Mouse (Mus musculus): Measurements from ENCODE around the gene Hck. TPM values are rescaled to one million over a fixed set of nuclear protein-coding genes. Genes with fewer than 3 reads are reported as not detected.

Gene Hck
- polyA plus RNA-seq, 1 experiment from 2014 or later = 7.9 TPM

DNA sequence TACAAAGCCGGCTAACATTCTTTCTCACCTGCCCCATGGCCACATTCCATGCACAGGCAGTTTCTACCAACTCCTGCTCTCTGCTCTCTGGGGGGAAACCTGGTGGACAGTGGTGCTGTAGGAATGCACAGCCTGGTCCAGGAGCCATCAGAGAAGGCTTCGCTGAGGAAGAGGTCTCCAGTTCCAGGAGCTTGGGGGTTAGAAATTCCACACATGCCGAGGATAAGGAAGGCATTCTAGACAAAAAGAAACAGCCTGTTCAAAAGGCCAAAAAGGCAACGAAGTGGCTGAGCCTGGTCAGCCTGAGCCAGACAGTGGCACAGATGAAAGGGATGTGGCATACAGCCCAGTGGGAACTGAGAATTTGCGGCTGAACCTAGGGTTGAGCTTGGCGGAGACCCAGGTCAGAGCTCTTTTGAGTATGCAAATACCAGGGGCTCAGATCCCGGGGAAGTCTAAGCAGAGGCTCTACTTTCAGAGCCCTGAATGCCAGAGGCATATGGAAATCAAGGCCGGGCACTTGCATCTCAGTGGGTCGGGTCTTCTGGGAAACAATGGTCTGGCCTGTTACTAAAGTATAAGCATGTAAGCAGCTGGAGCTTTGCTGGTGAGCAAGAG, 31.8 kb downstream of the Hck start:
- no peak overlapping the region for H3K9ac ChIP-seq
- no peak; the same call in 1 of the 2 replicates for ATAC-seq (ENCODE audit: low FRiP score, low read depth)
- H3K4me2 ChIP-seq (replicated peaks) = no peak overlapping the region
- 20% methylated on average over 9 of the region's 9 CpGs for WGBS
- H3K9me3 ChIP-seq = no peaks in the 10 kb centered on the region
- no peaks in the 10 kb centered on the region for H3K4me1 ChIP-seq
- no peak overlapping the region for H3K4me3 ChIP-seq
- peaks cover 7% of the 10 kb centered on the region; the same call in 1 of the 2 replicates for H3K27me3 ChIP-seq
- H3K27ac ChIP-seq = no peak overlapping the region
- H3K36me3 ChIP-seq = no peaks in the 10 kb centered on the region

DNA sequence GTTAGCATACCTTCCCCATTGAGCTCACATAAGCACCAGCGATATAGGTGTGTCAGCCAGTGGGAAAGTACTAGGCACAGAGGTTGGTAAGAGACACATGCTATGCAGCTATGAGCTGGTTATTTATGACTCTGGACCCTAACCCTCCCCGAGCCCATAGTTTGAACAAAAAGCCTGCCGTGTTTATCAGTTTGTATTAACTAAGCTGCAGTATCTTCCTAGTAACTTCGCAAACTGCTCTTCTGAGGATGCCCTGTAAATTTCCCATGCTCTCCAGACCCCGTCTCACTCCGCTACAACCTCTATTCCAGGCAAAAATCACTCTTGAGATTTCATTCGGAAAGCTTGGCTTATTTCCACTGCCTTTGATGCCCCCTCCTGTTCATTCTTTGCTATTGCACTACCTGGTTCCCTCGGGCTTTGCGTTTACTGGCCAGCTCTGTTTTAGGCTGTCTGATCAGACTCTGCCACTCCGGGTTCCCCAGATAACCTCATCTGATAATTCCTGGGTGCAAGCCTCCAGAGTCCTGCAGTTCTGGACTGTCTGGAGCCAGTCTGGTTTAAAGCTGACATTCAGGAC, 34.4 kb downstream of the Hck start:
- 23% methylated on average over 10 of the region's 10 CpGs for WGBS
- ATAC-seq (ENCODE audit: low FRiP score, low read depth) = no peak
- H3K4me3 ChIP-seq = no peak overlapping the region
- H3K9ac ChIP-seq = no peak overlapping the region
- H3K36me3 ChIP-seq = no peaks in the 10 kb centered on the region
- H3K9me3 ChIP-seq = no peaks in the 10 kb centered on the region
- H3K4me1 ChIP-seq = no peaks in the 10 kb centered on the region
- peaks cover 11% of the 10 kb centered on the region for H3K27me3 ChIP-seq
- no peak overlapping the region for H3K4me2 ChIP-seq (replicated peaks)
- no peak overlapping the region for H3K27ac ChIP-seq

DNA sequence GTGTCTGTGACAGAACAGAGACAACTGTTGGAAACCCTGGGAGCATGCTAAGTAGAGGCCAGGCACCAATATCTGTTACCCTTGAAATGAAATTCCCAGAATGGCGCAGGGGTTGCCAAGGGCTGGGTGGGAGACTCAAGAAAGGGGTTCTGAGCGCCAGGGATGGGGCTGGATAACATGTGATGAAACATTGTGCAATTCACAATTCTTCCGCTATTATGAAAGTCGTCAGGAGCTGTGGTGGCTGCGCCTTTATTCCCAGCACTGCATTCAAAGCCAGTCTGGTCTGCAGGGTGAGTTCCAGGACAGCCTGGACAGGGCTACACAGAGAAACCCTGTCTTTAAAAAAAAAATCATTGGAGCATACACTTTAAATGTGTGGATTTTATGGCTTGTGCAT, 37.1 kb downstream of the Hck start:
- Histone ChIP-seq H3K27me3 (peaks cover 14% of the 10 kb centered on the region; the same call in 1 of the 2 replicates), H3K4me2 (replicated peaks) (no peak overlapping the region), H3K9ac (no peak overlapping the region), H3K9me3 (no peaks in the 10 kb centered on the region), H3K36me3 (no peaks in the 10 kb centered on the region), H3K4me1 (no peaks in the 10 kb centered on the region), H3K4me3 (no peak overlapping the region), H3K27ac (no peak overlapping the region)
- no peak for ATAC-seq (ENCODE audit: low FRiP score, low read depth)
- 72% methylated on average over 5 of the region's 5 CpGs for WGBS

DNA sequence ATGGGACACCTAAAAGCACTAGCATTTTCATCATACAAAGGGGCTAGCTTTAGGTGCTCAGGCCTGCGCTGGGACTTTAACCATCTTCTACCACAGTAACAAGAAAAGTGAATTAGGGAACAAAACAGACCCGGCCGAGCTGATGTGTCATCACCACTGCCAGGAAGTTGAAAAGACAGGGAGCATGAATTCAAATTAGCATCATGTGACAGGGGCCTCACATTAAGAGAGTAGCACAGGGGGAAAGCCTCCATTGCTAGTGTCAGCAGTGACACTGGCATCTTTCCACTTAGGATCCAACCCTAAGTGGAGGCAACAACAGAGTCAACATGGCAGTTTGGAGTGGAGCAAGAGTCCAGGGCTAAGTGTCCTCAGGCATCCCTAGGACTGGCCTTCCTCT, 39.0 kb downstream of the Hck start:
- H3K36me3 ChIP-seq = no peaks in the 10 kb centered on the region
- 89% methylated on average over 3 of the region's 3 CpGs for WGBS
- no peak overlapping the region for H3K9ac ChIP-seq
- no peak overlapping the region for H3K27ac ChIP-seq
- H3K27me3 ChIP-seq = peaks cover 14% of the 10 kb centered on the region; the same call in 1 of the 2 replicates
- no peaks in the 10 kb centered on the region for H3K4me1 ChIP-seq
- no peak for ATAC-seq (ENCODE audit: low FRiP score, low read depth)
- H3K4me2 ChIP-seq (replicated peaks) = no peak overlapping the region
- H3K4me3 ChIP-seq = no peak overlapping the region
- H3K9me3 ChIP-seq = no peaks in the 10 kb centered on the region

DNA sequence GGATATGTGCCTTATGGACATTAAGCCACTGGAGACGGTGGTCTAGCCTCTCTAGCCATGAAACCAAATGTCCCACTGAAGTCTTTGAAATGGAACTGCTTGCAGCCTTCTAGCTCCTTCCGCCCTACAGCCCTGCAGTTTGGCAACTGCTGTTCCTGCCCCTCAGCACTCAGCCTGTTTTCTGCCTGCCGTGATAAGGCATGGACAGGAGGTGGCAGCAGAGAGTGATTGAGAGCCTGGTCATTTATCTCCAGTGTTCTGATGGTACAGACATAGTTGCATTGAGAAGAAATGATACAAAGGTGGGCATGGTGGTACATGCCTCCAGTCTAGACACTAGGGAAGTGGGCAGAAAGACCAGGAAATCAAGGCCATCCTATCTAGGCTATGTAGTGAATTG, 39.4 kb downstream of the Hck start:
- Histone ChIP-seq H3K4me2 (replicated peaks) (no peak overlapping the region), H3K9me3 (no peaks in the 10 kb centered on the region), H3K27ac (no peak overlapping the region), H3K36me3 (no peaks in the 10 kb centered on the region), H3K27me3 (peaks cover 14% of the 10 kb centered on the region; the same call in 1 of the 2 replicates), H3K4me3 (no peak overlapping the region), H3K4me1 (no peaks in the 10 kb centered on the region), H3K9ac (no peak overlapping the region)
- no peak for ATAC-seq (ENCODE audit: low FRiP score, low read depth)
- WGBS = 23% methylated on average over 3 of the region's 3 CpGs

DNA sequence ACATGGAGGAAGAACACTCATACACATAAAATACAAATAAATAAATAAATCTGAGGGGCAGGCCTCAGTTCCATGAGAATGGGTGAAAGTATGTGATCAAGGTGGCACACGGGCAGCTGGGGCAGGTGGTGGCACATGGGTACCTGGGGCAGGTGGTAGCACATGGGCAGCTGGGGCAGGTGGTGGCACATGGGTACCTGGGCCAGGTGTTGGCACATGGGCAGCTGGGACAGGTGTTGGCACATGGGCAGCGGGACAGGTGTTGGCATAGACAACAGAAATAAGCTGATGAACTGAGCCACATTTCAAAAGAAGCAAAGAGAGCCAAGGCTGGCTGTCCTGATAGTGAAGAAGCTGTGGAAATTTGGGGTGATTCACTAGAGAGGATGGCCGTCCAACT, 41.5 kb downstream of the Hck start:
- Histone ChIP-seq H3K36me3 (no peaks in the 10 kb centered on the region), H3K4me1 (no peaks in the 10 kb centered on the region), H3K4me3 (no peak overlapping the region), H3K27ac (no peak overlapping the region), H3K4me2 (replicated peaks) (no peak overlapping the region), H3K9me3 (no peaks in the 10 kb centered on the region), H3K9ac (no peak overlapping the region), H3K27me3 (peaks cover 14% of the 10 kb centered on the region; the same call in 1 of the 2 replicates)
- WGBS = 81% methylated on average over 3 of the region's 3 CpGs
- ATAC-seq (ENCODE audit: low FRiP score, low read depth) = no peak

DNA sequence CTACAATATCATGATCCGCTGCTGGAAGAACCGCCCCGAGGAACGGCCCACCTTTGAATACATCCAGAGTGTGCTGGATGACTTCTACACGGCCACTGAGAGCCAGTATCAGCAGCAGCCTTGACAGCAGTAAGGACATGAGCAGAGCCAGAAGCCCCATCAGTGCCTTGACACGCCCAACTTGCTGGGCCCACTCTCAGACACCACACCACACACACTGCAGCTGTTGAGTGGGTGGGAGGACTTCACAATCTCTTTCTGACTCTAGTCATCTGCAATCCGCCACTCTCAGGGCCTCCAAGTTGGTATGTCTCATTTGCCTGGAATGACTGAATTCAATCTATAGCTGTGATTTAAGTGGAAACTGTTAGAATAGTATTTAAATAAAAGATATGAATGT, 42.8 kb downstream of the Hck start:
- Histone ChIP-seq H3K36me3 (no peaks in the 10 kb centered on the region), H3K4me2 (replicated peaks) (no peak overlapping the region), H3K9ac (no peak overlapping the region), H3K4me1 (no peaks in the 10 kb centered on the region), H3K9me3 (no peaks in the 10 kb centered on the region), H3K4me3 (no peak overlapping the region), H3K27ac (no peak overlapping the region), H3K27me3 (peaks cover 9% of the 10 kb centered on the region; the same call in 1 of the 2 replicates)
- ATAC-seq (ENCODE audit: low FRiP score, low read depth) = no peak
- 80% methylated on average over 7 of the region's 7 CpGs for WGBS

DNA sequence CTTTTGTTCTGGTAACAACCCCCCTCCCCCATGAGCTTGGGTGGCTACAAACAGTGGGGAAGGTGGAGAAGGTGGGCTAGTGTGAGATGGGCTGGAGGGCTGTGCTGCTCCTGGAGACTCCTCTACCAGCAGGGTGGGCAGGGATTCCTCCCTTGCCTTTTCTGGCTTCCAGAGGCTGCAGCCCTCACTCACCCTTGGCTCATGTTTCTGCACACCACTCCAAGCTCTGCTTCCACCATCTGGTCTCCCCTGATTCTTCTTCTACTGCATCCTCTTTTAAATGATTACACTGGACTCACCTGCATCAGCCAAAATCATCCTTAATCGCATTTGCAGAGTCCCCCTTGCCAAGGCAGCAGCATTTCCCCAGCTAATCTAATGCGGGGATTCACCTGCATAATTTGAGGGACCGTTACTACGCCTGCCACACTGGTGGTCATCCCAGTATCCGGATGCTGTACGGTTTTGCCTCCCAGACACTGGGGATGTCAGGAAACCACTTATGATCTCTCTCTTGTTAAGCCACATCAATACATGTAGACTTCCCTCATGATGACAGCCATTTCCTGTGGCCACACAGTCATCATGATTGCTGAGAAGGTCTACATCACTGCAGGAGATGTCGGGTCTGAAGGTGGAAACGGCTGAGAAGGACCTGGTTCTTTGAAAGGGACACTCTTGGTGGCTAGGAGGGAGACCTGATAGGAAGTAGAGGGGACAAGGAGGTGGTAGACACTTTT, 43.8 kb downstream of the Hck start:
- 82% methylated on average over 8 of the region's 8 CpGs for WGBS
- Histone ChIP-seq H3K4me1 (no peaks in the 10 kb centered on the region), H3K9ac (no peak overlapping the region), H3K4me3 (no peak overlapping the region), H3K4me2 (replicated peaks) (no peak overlapping the region), H3K27ac (no peak overlapping the region), H3K27me3 (peaks cover 7% of the 10 kb centered on the region; the same call in 1 of the 2 replicates), H3K36me3 (no peaks in the 10 kb centered on the region), H3K9me3 (no peaks in the 10 kb centered on the region)
- ATAC-seq (ENCODE audit: low FRiP score, low read depth) = no peak

DNA sequence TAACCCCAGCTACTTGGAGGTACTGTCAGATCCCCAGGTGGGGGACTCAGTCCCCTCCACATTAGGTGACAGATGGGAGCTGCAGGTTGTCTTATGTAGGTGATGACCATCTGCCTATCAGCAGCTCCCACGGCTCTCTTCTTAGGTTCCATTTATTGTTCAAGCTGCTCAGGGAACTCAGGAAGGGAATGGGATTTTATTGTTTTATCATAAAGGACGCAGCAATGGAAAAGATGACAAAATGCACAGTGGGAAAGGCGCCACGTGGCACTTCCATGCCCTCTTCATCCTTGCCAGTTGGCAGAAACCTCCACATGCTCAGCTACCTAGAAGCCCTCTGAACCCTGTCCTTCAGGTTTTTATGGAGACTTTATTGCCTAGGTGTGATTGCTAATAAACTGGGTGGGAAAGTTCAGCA, 44.8 kb downstream of the Hck start:
- WGBS = 65% methylated on average over 4 of the region's 4 CpGs
- ATAC-seq (ENCODE audit: low FRiP score, low read depth) = no peak
- H3K36me3 ChIP-seq = no peaks in the 10 kb centered on the region
- no peak overlapping the region for H3K4me3 ChIP-seq
- H3K4me2 ChIP-seq (replicated peaks) = no peak overlapping the region
- H3K27me3 ChIP-seq = 0 out of 2 replicates have a peak, but pooled peaks cover 7% of the 10 kb centered on the region
- H3K27ac ChIP-seq = no peak overlapping the region
- H3K9me3 ChIP-seq = 0 out of 2 replicates have a peak, but pooled peaks cover 3% of the 10 kb centered on the region
- no peak overlapping the region for H3K9ac ChIP-seq
- H3K4me1 ChIP-seq = no peaks in the 10 kb centered on the region

DNA sequence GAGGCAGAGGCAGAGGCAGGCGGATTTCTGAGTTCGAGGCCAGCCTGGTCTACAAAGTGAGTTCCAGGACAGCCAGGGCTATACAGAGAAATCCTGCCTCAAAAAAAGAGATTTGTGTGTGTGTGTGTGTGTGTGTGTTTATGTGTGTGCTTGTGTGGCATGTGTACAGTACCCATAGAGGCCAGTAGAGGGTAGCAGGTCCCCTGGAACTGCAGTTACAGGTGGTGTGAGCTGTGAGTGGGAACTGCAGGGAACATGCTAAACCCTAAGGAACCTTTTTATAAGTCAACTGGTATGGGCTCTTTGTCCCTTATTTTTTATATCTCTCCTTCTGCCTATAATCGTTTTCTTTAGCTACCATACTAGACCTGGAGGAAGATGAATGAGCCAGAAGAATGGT, 49.0 kb downstream of the Hck start:
- Histone ChIP-seq H3K9ac (no peak overlapping the region), H3K4me1 (peaks cover 4% of the 10 kb centered on the region), H3K27ac (no peak overlapping the region), H3K4me3 (no peak overlapping the region), H3K27me3 (0 out of 2 replicates have a peak, but pooled peaks cover 4% of the 10 kb centered on the region), H3K9me3 (0 out of 2 replicates have a peak, but pooled peaks cover 3% of the 10 kb centered on the region), H3K36me3 (no peaks in the 10 kb centered on the region), H3K4me2 (replicated peaks) (no peak overlapping the region)
- WGBS = 92% methylated on average over 3 of the region's 3 CpGs
- ATAC-seq (ENCODE audit: low FRiP score, low read depth) = no peak

DNA sequence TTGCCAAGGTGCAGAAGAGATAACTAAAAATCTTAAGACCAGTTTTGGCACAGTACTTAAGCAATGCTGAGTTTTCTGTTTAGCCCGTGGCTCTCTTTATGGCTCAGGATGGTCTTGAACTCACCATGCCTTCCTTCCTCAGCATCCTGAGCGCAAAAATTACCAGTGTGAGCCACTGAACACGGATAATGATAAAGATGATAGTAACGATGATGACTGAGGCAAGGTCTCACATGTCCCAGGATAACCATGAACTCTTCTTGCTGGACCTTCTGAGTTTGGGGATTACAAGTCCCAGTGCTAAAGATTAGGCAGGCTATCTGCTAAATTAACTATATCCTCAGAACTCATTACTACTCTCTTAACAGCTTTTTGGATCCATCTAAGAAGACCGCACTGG, 51.9 kb downstream of the Hck start:
- Histone ChIP-seq H3K4me3 (no peak overlapping the region), H3K36me3 (peaks cover 7% of the 10 kb centered on the region; the same call in 1 of the 2 replicates), H3K9me3 (0 out of 2 replicates have a peak, but pooled peaks cover 3% of the 10 kb centered on the region), H3K4me2 (replicated peaks) (no peak overlapping the region), H3K27ac (no peak overlapping the region), H3K9ac (no peak overlapping the region), H3K4me1 (peaks cover 13% of the 10 kb centered on the region), H3K27me3 (no peaks in the 10 kb centered on the region)
- ATAC-seq (ENCODE audit: low FRiP score, low read depth) = no peak
- 82% methylated on average over 5 of the region's 5 CpGs for WGBS
